Mouse (Mus musculus) heart, adult 2 months (tissue): Measurements from ENCODE around the gene Tmppe.
A peak's percentile ranks its signal among the peaks of the same experiment; 100 is the strongest.

Source experiments
- CTCF ChIP-seq: fragments of 200-600 bp; IDR thresholded peaks from 2 replicates; pipeline ENCODE4 v1.8.1; 2022; ENCODE audit warnings: antibody characterized with exemption, mild to moderate bottlenecking, moderate library complexity
- EP300 ChIP-seq: fragments of 200-500 bp; IDR thresholded peaks from 2 replicates; pipeline ENCODE4 v1.6.1; 2011; ENCODE audit warnings: low read depth, low read length, control low read depth; ENCODE audit not compliant: insufficient read depth
- POLR2A ChIP-seq: fragments of 200-500 bp; IDR thresholded peaks from 2 replicates; pipeline ENCODE4 v1.6.1; 2011; ENCODE audit warnings: mild to moderate bottlenecking, low read depth, low read length, control low read depth; ENCODE audit not compliant: insufficient read depth

DNA sequence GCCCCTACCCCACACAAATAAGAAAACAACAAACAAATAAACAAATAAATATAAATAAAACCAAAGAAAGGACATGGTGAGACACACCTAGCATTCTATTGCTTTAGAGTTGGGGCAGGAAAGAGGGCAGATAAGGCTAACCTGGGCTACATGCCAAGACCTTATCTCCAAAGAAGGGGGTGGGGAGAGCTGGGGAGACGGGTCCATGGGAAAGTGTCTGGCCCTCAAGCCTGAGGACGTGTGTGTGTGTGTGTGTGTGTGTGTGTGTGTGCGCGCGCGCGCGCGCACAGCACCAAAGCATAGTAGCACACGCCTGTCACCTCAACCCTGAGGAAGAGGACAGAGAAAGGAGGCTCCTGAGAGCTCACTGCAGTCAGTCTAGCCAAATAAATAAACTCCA, 23.7 kb upstream of the Tmppe start:
- TF ChIP-seq POLR2A (no peak), CTCF (no peak), EP300 (0 out of 2 replicates have a peak, but pooled peaks have one; percentile 50)
